Mouse (Mus musculus) hindbrain, postnatal 0 days (tissue): ENCODE results near the gene Tubgcp5. TPM values are rescaled to one million over a fixed set of nuclear protein-coding genes. Genes with fewer than 3 reads are reported as not detected.

Experiments used
- ATAC-seq: fragments of 200-750 bp; cut with Nextera tagmentation; 2 replicates; pipeline ENCODE4 v1.8.0; 2017; ENCODE audit warnings: mild to moderate bottlenecking, moderate TSS enrichment, moderate library complexity
- DNase-seq: peaks from one replicate; pipeline ENCODE4 v3.0.0-alpha.2; 2015; ENCODE audit warnings: low spot score
- H3K27ac ChIP-seq: fragments of 300-500 bp; sonication (generic); 2 replicates; pipeline ENCODE4 v1.5.1; 2014; ENCODE audit warnings: mild to moderate bottlenecking
- H3K27me3 ChIP-seq: fragments of 300-500 bp; sonication (generic); 2 replicates; pipeline ENCODE4 v1.6.1; 2014; ENCODE audit warnings: low read length, mixed read lengths; ENCODE audit not compliant: insufficient read depth
- H3K36me3 ChIP-seq: fragments of 300-500 bp; sonication (generic); 2 replicates; pipeline ENCODE4 v1.6.1; 2014; ENCODE audit warnings: low read length, mixed read lengths; ENCODE audit not compliant: insufficient read depth
- H3K4me1 ChIP-seq: fragments of 300-500 bp; sonication (generic); 2 replicates; pipeline ENCODE4 v1.6.1; 2014; ENCODE audit warnings: antibody characterized with exemption, low read length, mixed read lengths; ENCODE audit not compliant: insufficient read depth
- H3K4me2 ChIP-seq: fragments of 300-500 bp; sonication (generic); 2 replicates; pipeline ENCODE4 v1.6.1; 2014; ENCODE audit warnings: low read depth, mild to moderate bottlenecking, low read length, moderate library complexity, mixed read lengths
- H3K4me3 ChIP-seq: fragments of 300-500 bp; sonication (generic); 2 replicates; pipeline ENCODE4 v1.5.1; 2014; ENCODE audit warnings: low read length
- H3K9ac ChIP-seq: fragments of 300-500 bp; sonication (generic); replicated peaks from 2 replicates; pipeline ENCODE4 v1.6.1; 2014; ENCODE audit warnings: mild to moderate bottlenecking, low read length, moderate library complexity, mixed read lengths
- H3K9me3 ChIP-seq: fragments of 300-500 bp; sonication (generic); 2 replicates; pipeline ENCODE4 v1.6.1; 2016; ENCODE audit warnings: low read length, mixed read lengths
- CTCF ChIP-seq: IDR thresholded peaks from 2 replicates; pipeline ENCODE4 v1.5.1; 2016; ENCODE audit warnings: antibody characterized with exemption, control low read depth, low read depth
- WGBS: fragments of 180-500 bp; shearing (Covaris S2); extraction: QIAGEN DNeasy Blood & Tissue Kit; methylation state at CpG from one replicate; pipeline ENCODE4 v1.1.7; 2014; 5-methylcytosine and 5-hydroxymethylcytosine counted together
- polyA plus RNA-seq: library from polyadenylated mRNA; unstranded; fragments of >200 nt; fragmentation: Nextera tagmentation; extraction: Ambion mirVana; gene quantifications from 2 replicates; pipeline ENCODE4 v1.2.1, GENCODE M21; 2015
- total RNA-seq: library from RNA; depleted of rRNA; stranded (reverse); fragments of >200 nt; gene quantifications from 2 replicates; pipeline ENCODE4 v1.2.3, GENCODE M21; 2014; rRNA removed

Gene Tubgcp5
- total and polyA plus RNA-seq, 2 experiments from 2014 or later: 22.3 to 25.9 TPM

DNA sequence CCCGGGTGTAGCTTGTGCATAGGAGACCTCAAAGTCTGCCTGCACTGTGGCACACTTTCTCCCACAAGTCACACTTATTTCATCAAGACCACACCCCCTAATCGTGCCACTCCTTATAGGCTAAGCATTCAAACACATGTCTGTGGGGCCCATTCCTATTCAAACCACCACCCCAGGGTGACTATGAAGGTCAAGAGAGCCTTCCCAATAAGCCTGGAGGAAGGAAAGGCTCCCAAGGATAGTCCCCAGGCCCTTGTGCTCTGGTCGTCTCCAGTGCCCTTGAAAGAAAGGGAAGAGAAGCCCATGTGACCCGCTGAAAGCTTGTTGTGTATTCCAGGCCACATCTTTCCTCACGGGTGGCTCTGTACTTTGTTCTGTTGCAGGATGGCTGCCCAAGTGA, 77.5 kb downstream of the Tubgcp5 start:
- TF ChIP-seq CTCF: no peak
- no peak overlapping the region for H3K9ac ChIP-seq
- H3K9me3 ChIP-seq: no peaks in the 10 kb centered on the region
- H3K27me3 ChIP-seq: no peaks in the 10 kb centered on the region
- DNase-seq (no peak), ATAC-seq (no peak)
- WGBS: 71% methylated on average over 5 of the region's 5 CpGs
- no peak overlapping the region for H3K4me2 ChIP-seq
- H3K4me3 ChIP-seq: no peak overlapping the region
- H3K36me3 ChIP-seq: peaks cover 22% of the 10 kb centered on the region
- no peaks in the 10 kb centered on the region for H3K4me1 ChIP-seq
- H3K27ac ChIP-seq: no peak overlapping the region

DNA sequence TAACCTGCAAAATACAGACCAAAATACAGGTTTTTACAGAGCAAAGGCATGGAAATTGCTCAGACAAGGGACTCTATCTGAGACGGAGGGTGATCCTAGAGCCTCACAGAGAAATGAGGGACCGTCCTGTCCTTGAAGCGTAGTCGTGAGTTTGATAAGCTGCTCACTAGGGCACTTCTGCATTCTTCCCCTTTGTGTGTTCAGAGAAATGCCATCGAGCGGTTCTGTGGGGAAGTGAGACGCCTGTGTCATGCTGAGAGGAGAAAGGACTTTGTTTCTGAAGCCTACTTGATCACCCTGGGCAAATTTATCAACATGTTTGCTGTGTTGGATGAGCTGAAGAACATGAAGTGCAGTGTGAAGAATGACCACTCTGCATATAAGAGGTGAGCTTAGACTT, 80.7 kb downstream of the Tubgcp5 start:
- Histone ChIP-seq H3K9me3 (no peaks in the 10 kb centered on the region), H3K27me3 (no peaks in the 10 kb centered on the region), H3K27ac (no peak overlapping the region), H3K36me3 (peaks cover 43% of the 10 kb centered on the region), H3K9ac (no peak overlapping the region), H3K4me1 (no peaks in the 10 kb centered on the region), H3K4me3 (no peak overlapping the region), H3K4me2 (no peak overlapping the region)
- 88% methylated on average over 7 of the region's 7 CpGs for WGBS
- TF ChIP-seq CTCF: no peak
- ATAC-seq: no peak
- DNase-seq: no peak

DNA sequence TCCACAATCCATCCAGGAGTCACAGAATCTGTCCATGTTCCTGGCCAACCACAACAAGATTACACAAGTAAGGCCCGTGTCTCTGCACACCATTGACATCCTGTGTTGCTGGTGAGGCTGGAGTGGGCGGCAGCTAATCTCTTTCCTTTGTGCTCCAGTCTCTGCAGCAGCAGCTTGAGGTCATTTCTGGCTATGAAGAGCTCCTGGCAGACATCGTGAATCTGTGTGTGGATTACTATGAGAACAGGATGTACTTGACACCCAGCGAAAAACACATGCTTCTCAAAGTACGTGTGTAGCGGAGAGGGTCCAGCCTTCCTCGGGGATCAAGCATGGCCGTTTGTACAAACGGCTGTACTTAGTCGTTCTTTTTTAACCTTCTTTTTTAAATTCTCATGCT, 83.8 kb downstream of the Tubgcp5 start:
- Histone ChIP-seq H3K4me3 (no peak overlapping the region), H3K27ac (no peak overlapping the region), H3K36me3 (peaks cover 43% of the 10 kb centered on the region), H3K9ac (no peak overlapping the region), H3K4me1 (no peaks in the 10 kb centered on the region), H3K9me3 (no peaks in the 10 kb centered on the region), H3K27me3 (no peaks in the 10 kb centered on the region), H3K4me2 (no peak overlapping the region)
- no peak for DNase-seq
- no peak for TF ChIP-seq CTCF
- WGBS: 91% methylated on average over 10 of the region's 10 CpGs
- no peak for ATAC-seq

DNA sequence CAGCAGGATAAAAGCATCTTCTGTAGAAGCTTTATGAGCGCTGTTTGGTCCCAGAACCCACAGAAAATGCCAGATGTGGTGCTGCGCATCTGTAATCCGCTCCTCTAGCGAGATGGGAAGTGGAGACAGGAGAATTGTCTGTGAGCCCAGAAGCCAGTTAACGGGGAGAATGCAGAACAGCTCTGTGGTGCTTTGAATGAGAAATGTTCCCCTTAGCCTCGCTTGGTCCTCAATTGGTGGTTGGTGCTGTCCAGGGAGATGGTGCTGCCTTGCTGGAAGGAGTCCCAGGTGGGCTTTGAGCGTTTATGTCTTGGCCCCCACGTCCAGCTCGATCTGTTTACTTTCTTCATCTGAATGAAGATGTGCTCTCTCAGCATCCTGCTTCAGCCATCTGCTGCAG, 86.9 kb downstream of the Tubgcp5 start:
- ATAC-seq (no peak), DNase-seq (peak; percentile 23)
- Histone ChIP-seq H3K27me3 (no peaks in the 10 kb centered on the region), H3K36me3 (peaks cover 21% of the 10 kb centered on the region), H3K9ac (no peak overlapping the region), H3K4me1 (no peaks in the 10 kb centered on the region), H3K4me3 (no peak overlapping the region), H3K4me2 (no peak overlapping the region), H3K9me3 (no peaks in the 10 kb centered on the region), H3K27ac (no peak overlapping the region)
- no peak for TF ChIP-seq CTCF
- 64% methylated on average over 9 of the region's 9 CpGs for WGBS

Other genes with a start within 250 kb of the Tubgcp5 start
- gene Siglech, start 26.0 kb upstream of the Tubgcp5 start, total RNA-seq: 3.5 and 8.4 TPM in 2 replicates
- gene Siglech, start 26.0 kb upstream of the Tubgcp5 start, polyA plus RNA-seq: 6.1 and 7.2 TPM in 2 replicates
- gene Cyfip1, start 47.6 kb downstream of the Tubgcp5 start, total RNA-seq: 44.1 and 48.5 TPM in 2 replicates
- 41.5 and 47.2 TPM in 2 replicates for gene Cyfip1, start 47.6 kb downstream of the Tubgcp5 start, polyA plus RNA-seq
- gene Nipa2, start 168.3 kb downstream of the Tubgcp5 start, total RNA-seq: 26.1 and 29.4 TPM in 2 replicates
- 37.3 and 38.9 TPM in 2 replicates for gene Nipa2, start 168.3 kb downstream of the Tubgcp5 start, polyA plus RNA-seq
- 43.5 and 48.0 TPM in 2 replicates for gene Nipa1, start 225.8 kb downstream of the Tubgcp5 start, total RNA-seq
- 30.7 and 31.4 TPM in 2 replicates for gene Nipa1, start 225.8 kb downstream of the Tubgcp5 start, polyA plus RNA-seq